Mouse (Mus musculus): ENCODE measurements around the gene Gnai3. TPM values are rescaled to one million over a fixed set of nuclear protein-coding genes. Genes with fewer than 3 reads are reported as not detected.

Gene Gnai3
- total and polyA plus RNA-seq, 2 experiments from 2014 or later = 70.8 to 93.6 TPM

DNA sequence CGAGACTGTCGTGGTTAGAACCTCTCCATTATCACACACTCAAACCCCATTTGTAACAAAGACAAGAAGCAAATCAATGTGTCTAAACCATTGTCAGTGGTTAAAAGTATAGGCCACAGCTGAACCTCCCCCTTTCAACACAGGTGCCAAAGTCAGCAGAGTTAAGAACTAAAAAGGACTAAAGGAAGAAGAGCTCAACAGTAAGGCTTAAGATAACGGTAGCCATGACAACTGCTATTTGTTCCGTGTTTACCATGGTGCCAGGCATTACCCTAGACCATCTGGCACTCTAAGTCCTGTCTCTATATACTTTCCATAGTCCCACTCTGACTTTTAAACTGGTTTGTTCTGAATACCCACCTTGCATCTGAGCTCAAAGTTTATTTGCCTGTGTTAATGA lies 33.3 kb downstream of the Gnai3 start:
- WGBS = 80% methylated on average over 4 of the region's 4 CpGs
- H3K4me1 ChIP-seq (ENCODE audit: insufficient read depth, low read length) = no peaks in the 10 kb centered on the region
- ATAC-seq (ENCODE audit: low FRiP score) = no peak
- no peak overlapping the region for H3K4me2 ChIP-seq (ENCODE audit: low read depth, low read length, poor library complexity, severe bottlenecking)
- H3K9me3 ChIP-seq (ENCODE audit: low read length) = no peaks in the 10 kb centered on the region
- no peak overlapping the region for H3K4me3 ChIP-seq (ENCODE audit: low read depth, low read length)
- DNase-seq (ENCODE audit: low spot score) = no peak
- no peak overlapping the region for H3K27ac ChIP-seq (ENCODE audit: low read depth, low read length)
- H3K36me3 ChIP-seq (ENCODE audit: insufficient read depth, low read length) = peaks cover 45% of the 10 kb centered on the region
- TF ChIP-seq CTCF (IDR thresholded peaks at IDR 0.05) = no peak
- no peak overlapping the region for H3K9ac ChIP-seq (replicated peaks; ENCODE audit: low read length, poor library complexity, severe bottlenecking)
- no peaks in the 10 kb centered on the region for H3K27me3 ChIP-seq (ENCODE audit: insufficient read depth, low read length)

DNA sequence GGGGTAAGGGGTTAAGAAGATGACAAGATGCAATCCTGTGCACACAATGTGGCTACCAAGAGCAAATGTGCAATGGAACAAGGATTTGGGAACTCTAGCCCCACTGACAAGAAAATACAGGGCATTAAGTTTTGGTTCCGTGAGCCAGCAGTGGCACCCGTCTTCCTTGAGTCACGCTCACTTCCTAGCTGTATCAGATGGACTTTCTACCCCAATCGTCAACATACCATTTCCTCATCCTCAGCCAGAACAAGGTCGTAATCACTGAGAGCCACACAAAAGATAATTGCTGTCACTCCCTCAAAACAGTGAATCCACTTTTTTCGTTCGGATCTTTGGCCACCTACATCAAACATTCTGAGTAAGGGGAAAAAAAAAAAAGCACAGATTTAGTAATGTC lies 33.7 kb downstream of the Gnai3 start:
- Histone ChIP-seq H3K4me3 (ENCODE audit: low read depth, low read length) (no peak overlapping the region), H3K4me1 (ENCODE audit: insufficient read depth, low read length) (no peaks in the 10 kb centered on the region), H3K4me2 (ENCODE audit: low read depth, low read length, poor library complexity, severe bottlenecking) (no peak overlapping the region), H3K36me3 (ENCODE audit: insufficient read depth, low read length) (peaks cover 41% of the 10 kb centered on the region), H3K27me3 (ENCODE audit: insufficient read depth, low read length) (no peaks in the 10 kb centered on the region), H3K27ac (ENCODE audit: low read depth, low read length) (no peak overlapping the region), H3K9me3 (ENCODE audit: low read length) (no peaks in the 10 kb centered on the region), H3K9ac (replicated peaks; ENCODE audit: low read length, poor library complexity, severe bottlenecking) (no peak overlapping the region)
- WGBS = 91% methylated on average over 7 of the region's 7 CpGs
- ATAC-seq (ENCODE audit: low FRiP score) = no peak
- no peak for DNase-seq (ENCODE audit: low spot score)
- no peak for TF ChIP-seq CTCF (IDR thresholded peaks at IDR 0.05)

DNA sequence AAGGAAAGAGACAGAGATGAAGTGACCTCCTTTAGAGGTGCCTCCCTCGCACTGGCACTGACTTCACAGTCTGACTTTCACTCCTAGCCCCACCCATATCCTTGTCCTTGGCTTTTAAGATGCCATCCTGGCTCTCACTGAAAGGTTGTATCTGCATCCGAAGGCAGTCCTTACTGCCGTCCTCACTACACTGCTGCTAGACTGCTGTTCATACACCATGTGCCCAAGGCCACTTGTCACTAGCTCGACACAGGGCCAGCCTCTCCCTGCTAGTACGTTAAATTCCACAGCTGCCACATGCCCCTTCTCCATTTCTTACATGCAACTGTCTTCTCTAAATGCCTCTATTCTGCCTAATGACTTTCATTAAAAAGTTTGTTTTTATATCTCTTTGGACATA lies 34.6 kb downstream of the Gnai3 start:
- DNase-seq (ENCODE audit: low spot score) (no peak), ATAC-seq (ENCODE audit: low FRiP score) (no peak)
- no peaks in the 10 kb centered on the region for H3K9me3 ChIP-seq (ENCODE audit: low read length)
- H3K4me1 ChIP-seq (ENCODE audit: insufficient read depth, low read length) = no peaks in the 10 kb centered on the region
- no peak overlapping the region for H3K27ac ChIP-seq (ENCODE audit: low read depth, low read length)
- H3K4me3 ChIP-seq (ENCODE audit: low read depth, low read length) = no peak overlapping the region
- 89% methylated on average over 5 of the region's 5 CpGs for WGBS
- TF ChIP-seq CTCF (IDR thresholded peaks at IDR 0.05) = no peak
- no peak overlapping the region for H3K9ac ChIP-seq (replicated peaks; ENCODE audit: low read length, poor library complexity, severe bottlenecking)
- peaks cover 40% of the 10 kb centered on the region for H3K36me3 ChIP-seq (ENCODE audit: insufficient read depth, low read length)
- H3K27me3 ChIP-seq (ENCODE audit: insufficient read depth, low read length) = no peaks in the 10 kb centered on the region
- H3K4me2 ChIP-seq (ENCODE audit: low read depth, low read length, poor library complexity, severe bottlenecking) = no peak overlapping the region

GRCm38 (mm10) chr3:108105281-108105680 lies 40.7 kb downstream of the Gnai3 start:
- DNase-seq (ENCODE audit: low spot score) (no peak), ATAC-seq (ENCODE audit: low FRiP score) (no peak)
- no peaks in the 10 kb centered on the region for H3K4me1 ChIP-seq (ENCODE audit: insufficient read depth, low read length)
- WGBS = 90% methylated on average over 3 of the region's 3 CpGs
- no peaks in the 10 kb centered on the region for H3K27me3 ChIP-seq (ENCODE audit: insufficient read depth, low read length)
- H3K36me3 ChIP-seq (ENCODE audit: insufficient read depth, low read length) = peaks cover 22% of the 10 kb centered on the region
- H3K9ac ChIP-seq (replicated peaks; ENCODE audit: low read length, poor library complexity, severe bottlenecking) = no peak overlapping the region
- TF ChIP-seq CTCF (IDR thresholded peaks at IDR 0.05) = no peak
- H3K4me2 ChIP-seq (ENCODE audit: low read depth, low read length, poor library complexity, severe bottlenecking) = no peak overlapping the region
- H3K9me3 ChIP-seq (ENCODE audit: low read length) = no peaks in the 10 kb centered on the region
- no peak overlapping the region for H3K27ac ChIP-seq (ENCODE audit: low read depth, low read length)
- H3K4me3 ChIP-seq (ENCODE audit: low read depth, low read length) = no peak overlapping the region

GRCm38 (mm10) chr3:108102075-108102474 lies 43.9 kb downstream of the Gnai3 start:
- ATAC-seq (ENCODE audit: low FRiP score) (no peak), DNase-seq (ENCODE audit: low spot score) (no peak)
- 91% methylated on average over 6 of the region's 6 CpGs for WGBS
- no peak overlapping the region for H3K9ac ChIP-seq (replicated peaks; ENCODE audit: low read length, poor library complexity, severe bottlenecking)
- no peak overlapping the region for H3K4me3 ChIP-seq (ENCODE audit: low read depth, low read length)
- no peak overlapping the region for H3K4me2 ChIP-seq (ENCODE audit: low read depth, low read length, poor library complexity, severe bottlenecking)
- H3K36me3 ChIP-seq (ENCODE audit: insufficient read depth, low read length) = 0 out of 2 replicates have a peak, but pooled peaks cover 3% of the 10 kb centered on the region
- H3K27ac ChIP-seq (ENCODE audit: low read depth, low read length) = no peak overlapping the region
- H3K27me3 ChIP-seq (ENCODE audit: insufficient read depth, low read length) = no peaks in the 10 kb centered on the region
- TF ChIP-seq CTCF (IDR thresholded peaks at IDR 0.05) = no peak
- no peaks in the 10 kb centered on the region for H3K4me1 ChIP-seq (ENCODE audit: insufficient read depth, low read length)
- H3K9me3 ChIP-seq (ENCODE audit: low read length) = no peaks in the 10 kb centered on the region

DNA sequence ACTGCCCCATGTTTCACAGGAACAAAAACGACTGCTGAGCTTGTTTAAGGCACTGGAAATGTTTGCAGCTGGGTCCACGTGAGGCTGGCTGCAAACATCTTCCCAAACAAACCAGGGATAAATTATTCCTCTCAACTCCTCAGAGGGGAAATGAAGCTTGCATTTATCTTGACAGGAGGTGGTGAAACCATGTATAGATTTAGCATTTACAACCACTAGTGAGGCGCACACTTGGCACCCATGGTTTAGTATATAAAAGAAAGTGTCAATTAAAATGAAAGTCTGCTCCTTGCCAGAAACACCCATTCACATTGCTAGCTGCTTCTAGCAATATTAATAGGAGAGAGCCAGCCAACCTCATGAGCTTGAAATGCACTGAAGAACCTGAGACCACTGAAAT lies 44.4 kb downstream of the Gnai3 start:
- TF ChIP-seq CTCF (IDR thresholded peaks at IDR 0.05) = no peak
- DNase-seq (ENCODE audit: low spot score) = peak; percentile 31
- no peaks in the 10 kb centered on the region for H3K27me3 ChIP-seq (ENCODE audit: insufficient read depth, low read length)
- H3K9ac ChIP-seq (replicated peaks; ENCODE audit: low read length, poor library complexity, severe bottlenecking) = no peak overlapping the region
- H3K36me3 ChIP-seq (ENCODE audit: insufficient read depth, low read length) = 0 out of 2 replicates have a peak, but pooled peaks cover 3% of the 10 kb centered on the region
- no peaks in the 10 kb centered on the region for H3K9me3 ChIP-seq (ENCODE audit: low read length)
- H3K4me2 ChIP-seq (ENCODE audit: low read depth, low read length, poor library complexity, severe bottlenecking) = no peak overlapping the region
- WGBS = 34% methylated on average over 3 of the region's 3 CpGs
- H3K4me1 ChIP-seq (ENCODE audit: insufficient read depth, low read length) = no peaks in the 10 kb centered on the region
- no peak for ATAC-seq (ENCODE audit: low FRiP score)
- 0 out of 2 replicates have a peak overlapping the region, but pooled peaks have one; percentile 12 for H3K27ac ChIP-seq (ENCODE audit: low read depth, low read length)
- H3K4me3 ChIP-seq (ENCODE audit: low read depth, low read length) = no peak overlapping the region
